Mouse (Mus musculus) hindbrain, embryonic 10.5 days (tissue): ENCODE data around the gene Olfr1394. TPM values are rescaled to one million over a fixed set of nuclear protein-coding genes. Genes with fewer than 3 reads are reported as not detected.

ENCODE experiments used
- DNase-seq: peaks from one replicate; pipeline ENCODE4 v3.0.0-alpha.2; 2017; ENCODE audit warnings: low spot score
- H3K27ac ChIP-seq: fragments of 300-500 bp; sonication (generic); 2 replicates; pipeline ENCODE4 v1.5.1; 2016; ENCODE audit warnings: mild to moderate bottlenecking, moderate library complexity
- H3K27me3 ChIP-seq: fragments of 300-500 bp; sonication (generic); 2 replicates; pipeline ENCODE4 v1.6.1; 2016; ENCODE audit warnings: mild to moderate bottlenecking; ENCODE audit not compliant: poor library complexity, insufficient read depth, severe bottlenecking
- H3K36me3 ChIP-seq: fragments of 300-500 bp; sonication (generic); 2 replicates; pipeline ENCODE4 v1.6.1; 2016; ENCODE audit warnings: mild to moderate bottlenecking, moderate library complexity
- H3K4me1 ChIP-seq: fragments of 300-500 bp; sonication (generic); replicated peaks from 2 replicates; pipeline ENCODE4 v1.6.1; 2016; ENCODE audit warnings: mild to moderate bottlenecking
- H3K4me3 ChIP-seq: fragments of 300-500 bp; sonication (generic); 2 replicates; pipeline ENCODE4 v1.5.1; 2016; ENCODE audit warnings: mild to moderate bottlenecking, moderate library complexity
- H3K9me3 ChIP-seq: fragments of 300-500 bp; sonication (generic); 2 replicates; pipeline ENCODE4 v1.6.1; 2016; ENCODE audit warnings: mild to moderate bottlenecking, moderate library complexity
- WGBS: fragments of 180-500 bp; shearing (Covaris S2); methylation state at CpG from one replicate; pipeline ENCODE4 v1.1.7; 2016; 5-methylcytosine and 5-hydroxymethylcytosine counted together
- polyA plus RNA-seq: library from polyadenylated mRNA; unstranded; fragments of >200 nt; fragmentation: Nextera tagmentation; extraction: Ambion mirVana; gene quantifications from 2 replicates; pipeline ENCODE4 v1.2.1, GENCODE M21; 2016

Gene Olfr1394
- not detected in 2 replicates for polyA plus RNA-seq

DNA sequence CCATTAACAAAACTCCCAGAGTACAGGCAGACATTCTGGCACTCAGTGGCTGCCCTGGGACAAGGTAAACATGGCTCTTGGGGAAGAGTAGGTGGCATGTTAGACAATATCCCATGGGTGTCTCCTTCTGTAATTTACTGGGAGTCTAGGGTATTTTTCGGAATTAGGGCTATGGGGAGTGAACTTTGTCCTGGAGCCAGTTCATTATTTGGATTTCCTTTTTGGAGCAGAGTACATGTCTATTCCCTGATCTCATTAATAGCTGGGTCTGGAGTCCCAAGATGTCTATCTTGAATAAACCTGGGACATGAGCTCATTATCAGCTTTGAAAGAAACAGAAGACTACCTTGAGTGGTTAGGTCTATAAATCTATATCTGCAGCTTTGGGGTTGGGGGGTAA, at the start of gene Olfr1394:
Gene Olfr1394, plus strand, starts transcription at position 301 of the 400 bp plus-strand sequence.
- Histone ChIP-seq H3K27me3 (no peaks in the 10 kb centered on the region), H3K4me3 (no peak within 1 kb of the TSS), H3K27ac (no peak within 1 kb of the TSS), H3K36me3 (no peaks in the 10 kb centered on the region), H3K9me3 (no peaks in the 10 kb centered on the region), H3K4me1 (no peaks in the 10 kb centered on the region)
- 88% methylated on average over 1 of the region's 1 CpGs for WGBS
- no peak for DNase-seq

DNA sequence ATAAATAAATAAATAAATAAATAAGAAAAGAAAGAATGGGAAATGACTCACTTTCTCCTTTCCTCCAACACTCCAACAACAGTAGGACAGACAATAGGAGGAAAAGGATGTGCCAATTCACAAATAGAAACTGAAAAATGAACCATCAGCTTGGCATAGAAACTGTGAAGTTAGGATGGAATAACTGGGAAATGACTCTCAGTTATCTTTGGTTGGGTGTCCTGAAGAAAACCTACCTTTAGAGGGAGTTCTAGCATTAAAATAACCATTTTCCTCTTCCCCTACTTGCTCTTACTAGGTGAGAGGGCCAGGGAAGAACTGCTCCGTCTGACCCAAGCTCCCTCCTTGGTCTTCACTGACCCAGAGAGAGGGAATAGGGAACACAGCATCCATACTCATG, 48.4 kb upstream of the Olfr1394 start:
- Histone ChIP-seq H3K4me3 (no peak overlapping the region), H3K4me1 (peaks cover 7% of the 10 kb centered on the region; the same call in 1 of the 2 replicates), H3K27ac (no peak overlapping the region), H3K27me3 (no peaks in the 10 kb centered on the region; the same call in 1 of the 2 replicates), H3K36me3 (no peaks in the 10 kb centered on the region), H3K9me3 (no peaks in the 10 kb centered on the region)
- no peak for DNase-seq
- 71% methylated on average over 1 of the region's 1 CpGs for WGBS

DNA sequence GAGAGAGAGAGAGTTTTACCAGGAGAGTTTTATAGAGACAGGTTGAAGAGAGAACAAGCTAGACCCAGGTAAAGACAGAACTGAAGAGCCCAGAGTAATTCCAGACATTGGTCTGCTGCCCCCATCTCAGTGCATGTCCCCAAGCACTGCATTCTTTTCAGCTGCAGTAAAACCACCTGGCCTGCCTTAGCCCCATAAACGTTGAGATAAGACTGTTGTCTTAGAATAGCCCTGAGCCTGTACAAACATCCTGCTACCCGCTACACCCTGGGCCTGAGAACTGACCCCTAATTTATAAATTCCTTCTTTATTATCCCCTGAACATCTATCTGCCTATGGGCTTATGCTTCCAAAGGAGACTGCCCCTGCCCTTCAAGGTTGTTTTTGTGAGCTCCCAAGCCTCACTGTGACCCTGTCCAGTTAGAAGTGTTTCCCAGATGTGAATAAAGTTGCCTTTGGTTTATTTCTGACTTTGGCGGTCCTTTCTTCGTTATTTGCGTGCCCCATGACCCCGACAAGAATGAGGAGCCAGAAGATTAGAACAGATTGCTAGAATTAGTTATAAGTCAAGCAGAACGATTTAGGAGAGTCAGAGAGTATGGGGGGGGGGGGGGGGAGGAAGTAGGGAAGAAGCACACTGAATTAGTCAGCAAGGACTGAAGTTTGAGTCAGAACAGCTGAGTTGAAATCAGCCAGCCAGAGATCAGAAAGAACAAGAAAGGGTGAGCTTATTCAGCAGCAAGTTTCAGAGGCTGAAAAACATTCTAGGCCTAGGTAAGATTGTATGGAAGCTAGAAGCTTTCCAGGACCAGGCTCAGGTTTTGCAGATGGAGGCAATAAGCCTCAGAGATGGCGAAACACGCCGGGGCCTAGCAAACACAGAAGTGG, 46.3 kb upstream of the Olfr1394 start:
- H3K27me3 ChIP-seq: no peaks in the 10 kb centered on the region
- 76% methylated on average over 10 of the region's 10 CpGs for WGBS
- H3K4me3 ChIP-seq: no peak overlapping the region
- H3K36me3 ChIP-seq: no peaks in the 10 kb centered on the region
- H3K27ac ChIP-seq: no peak overlapping the region
- H3K9me3 ChIP-seq: no peaks in the 10 kb centered on the region
- peaks cover 2% of the 10 kb centered on the region; the same call in 1 of the 2 replicates for H3K4me1 ChIP-seq
- DNase-seq: no peak

DNA sequence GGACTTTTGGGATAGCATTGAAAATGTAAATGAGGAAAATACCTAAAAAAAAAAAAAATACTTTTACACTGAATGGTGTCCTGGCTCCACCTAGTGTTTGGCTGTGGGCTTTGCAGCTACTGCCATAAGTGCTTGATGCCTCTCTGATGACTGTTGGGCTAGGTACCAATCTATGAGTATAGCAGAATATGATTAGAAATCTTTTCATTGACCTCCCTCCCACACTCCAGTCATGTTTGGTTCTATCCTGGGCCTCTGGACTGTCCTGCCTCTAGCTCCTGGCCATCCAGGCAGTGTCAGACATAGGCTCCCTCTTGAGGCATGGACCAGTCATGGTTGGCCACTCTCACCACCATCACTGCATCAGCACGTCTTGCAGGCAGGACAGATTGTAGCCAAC, 45.3 kb upstream of the Olfr1394 start:
- 30% methylated on average over 1 of the region's 1 CpGs for WGBS
- Histone ChIP-seq H3K27me3 (no peaks in the 10 kb centered on the region), H3K4me1 (no peaks in the 10 kb centered on the region), H3K36me3 (no peaks in the 10 kb centered on the region), H3K27ac (no peak overlapping the region), H3K9me3 (no peaks in the 10 kb centered on the region), H3K4me3 (no peak overlapping the region)
- peak; percentile 12 for DNase-seq

DNA sequence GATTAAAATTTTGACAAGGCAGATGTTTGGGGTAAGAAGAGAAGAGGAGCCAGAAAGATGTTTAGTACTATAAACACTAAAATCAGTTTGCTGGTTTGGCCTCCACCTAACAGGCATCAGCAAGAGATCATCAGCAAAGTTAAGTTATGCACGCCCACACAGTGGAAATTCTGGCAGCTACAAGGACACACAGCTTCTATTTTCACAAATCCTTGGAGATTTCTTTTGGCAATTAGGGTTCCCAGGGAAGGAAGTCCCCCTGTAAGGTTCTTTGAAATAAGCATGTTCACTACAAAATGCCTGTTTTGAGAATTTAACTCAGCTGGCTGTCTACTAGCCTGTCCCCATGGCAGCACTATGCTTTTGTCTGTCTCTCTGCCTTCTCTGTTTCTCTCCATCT, 43.2 kb upstream of the Olfr1394 start:
- Histone ChIP-seq H3K4me3 (no peak overlapping the region), H3K27ac (no peak overlapping the region), H3K27me3 (no peaks in the 10 kb centered on the region), H3K9me3 (no peaks in the 10 kb centered on the region), H3K36me3 (no peaks in the 10 kb centered on the region), H3K4me1 (no peaks in the 10 kb centered on the region)
- no peak for DNase-seq
- WGBS: 69% methylated on average over 1 of the region's 1 CpGs

DNA sequence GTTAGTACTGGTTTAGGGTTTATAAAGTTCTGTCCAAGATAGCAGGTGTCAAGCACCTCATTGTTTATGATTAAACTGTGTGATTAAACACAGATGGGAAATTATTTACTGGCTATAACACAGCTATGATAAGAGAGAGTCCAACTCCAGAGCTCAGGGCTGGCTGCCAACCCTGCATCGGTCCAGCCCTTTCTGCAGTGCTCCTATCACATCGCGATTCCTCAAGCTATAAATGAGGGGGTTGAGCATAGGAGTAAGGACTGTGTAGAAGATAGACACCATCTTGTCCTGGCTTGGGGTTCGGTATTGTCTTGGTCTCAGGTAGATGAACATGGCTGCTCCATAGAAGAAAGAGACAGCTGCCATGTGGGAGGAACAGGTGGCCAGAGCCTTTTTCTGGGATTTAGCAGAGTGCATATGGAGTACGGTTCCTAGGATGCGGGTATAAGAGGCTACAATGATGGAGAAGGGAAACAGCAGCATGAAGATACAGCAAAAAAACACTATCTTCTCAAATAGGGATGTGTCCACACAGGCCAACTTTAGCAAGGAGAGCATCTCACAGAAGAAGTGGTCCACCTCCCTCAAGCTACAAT, 41.5 kb upstream of the Olfr1394 start:
- 90% methylated on average over 6 of the region's 6 CpGs for WGBS
- Histone ChIP-seq H3K4me1 (no peaks in the 10 kb centered on the region), H3K9me3 (no peaks in the 10 kb centered on the region), H3K27ac (no peak overlapping the region), H3K27me3 (no peaks in the 10 kb centered on the region), H3K36me3 (no peaks in the 10 kb centered on the region), H3K4me3 (no peak overlapping the region)
- DNase-seq: no peak

DNA sequence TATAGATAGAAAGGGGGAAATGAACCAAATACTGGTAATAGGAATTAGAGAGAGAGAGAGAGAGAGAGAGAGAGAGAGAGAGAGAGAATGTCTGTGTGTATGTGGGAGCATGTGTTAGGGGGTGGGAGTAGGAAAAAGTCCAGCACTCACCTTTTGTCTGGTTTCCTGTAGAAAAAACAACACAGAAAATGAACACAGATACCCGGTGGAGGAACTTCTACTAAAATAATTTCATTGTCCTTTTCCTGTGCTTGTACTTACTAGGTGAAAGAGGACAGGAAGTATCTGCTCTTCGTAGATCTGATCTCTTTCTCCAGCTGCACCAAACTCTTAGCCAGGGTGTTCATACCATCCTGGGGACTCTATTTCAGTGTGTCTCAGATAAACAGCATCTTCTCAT, 40.0 kb upstream of the Olfr1394 start:
- H3K36me3 ChIP-seq: no peaks in the 10 kb centered on the region
- no peaks in the 10 kb centered on the region for H3K9me3 ChIP-seq
- no peak overlapping the region for H3K27ac ChIP-seq
- no peak overlapping the region for H3K4me3 ChIP-seq
- no peak for DNase-seq
- WGBS: 72% methylated on average over 2 of the region's 2 CpGs
- H3K4me1 ChIP-seq: no peaks in the 10 kb centered on the region
- no peaks in the 10 kb centered on the region for H3K27me3 ChIP-seq

DNA sequence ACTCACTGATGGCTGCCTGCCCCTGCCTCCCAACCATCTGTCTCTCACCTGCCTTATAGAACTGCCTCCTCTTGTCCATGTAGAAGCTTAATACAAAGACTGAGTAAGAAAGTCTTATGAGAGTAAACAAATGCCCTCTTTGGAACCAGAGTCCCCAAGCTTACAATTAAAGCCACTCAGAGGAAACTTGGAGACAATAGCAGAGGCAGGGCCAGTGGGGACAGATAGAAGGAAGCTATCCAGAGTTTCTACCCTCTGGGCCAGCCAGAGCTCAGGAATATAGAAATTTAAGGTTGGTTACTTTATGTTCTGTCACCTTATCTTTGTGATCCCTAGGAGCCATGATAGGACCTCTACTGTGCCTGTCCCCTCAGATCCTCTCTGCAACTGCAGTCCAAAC, 39.4 kb upstream of the Olfr1394 start, which contains the start of gene Olfr1396:
Gene Olfr1396, minus strand, starts transcription at position 101 of the 400 bp plus-strand sequence.
- no peaks in the 10 kb centered on the region for H3K36me3 ChIP-seq
- no peaks in the 10 kb centered on the region for H3K4me1 ChIP-seq
- DNase-seq: no peak
- no peak within 1 kb of the TSS for H3K4me3 ChIP-seq
- no peak within 1 kb of the TSS for H3K27ac ChIP-seq
- H3K27me3 ChIP-seq: no peaks in the 10 kb centered on the region
- H3K9me3 ChIP-seq: no peaks in the 10 kb centered on the region

DNA sequence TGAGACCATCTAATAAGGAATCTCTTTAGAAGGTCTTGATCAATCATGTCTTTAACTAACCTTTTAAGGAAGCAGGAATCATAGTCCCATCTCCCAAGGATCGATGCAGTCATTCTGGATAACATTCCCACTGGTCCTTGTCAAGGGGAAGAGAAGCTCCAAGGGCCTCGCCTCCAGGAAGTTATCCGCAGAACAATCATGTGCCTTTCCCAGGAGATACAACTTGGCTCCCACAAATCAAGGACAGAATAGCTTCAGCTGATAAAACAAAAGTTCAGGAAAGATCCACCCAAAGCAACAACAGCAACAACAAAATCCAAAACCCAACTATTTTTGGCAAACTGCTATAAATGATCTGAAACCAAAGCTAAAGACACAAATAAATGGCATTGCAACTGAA, 34.5 kb upstream of the Olfr1394 start:
- WGBS: 86% methylated on average over 3 of the region's 3 CpGs
- DNase-seq: no peak

DNA sequence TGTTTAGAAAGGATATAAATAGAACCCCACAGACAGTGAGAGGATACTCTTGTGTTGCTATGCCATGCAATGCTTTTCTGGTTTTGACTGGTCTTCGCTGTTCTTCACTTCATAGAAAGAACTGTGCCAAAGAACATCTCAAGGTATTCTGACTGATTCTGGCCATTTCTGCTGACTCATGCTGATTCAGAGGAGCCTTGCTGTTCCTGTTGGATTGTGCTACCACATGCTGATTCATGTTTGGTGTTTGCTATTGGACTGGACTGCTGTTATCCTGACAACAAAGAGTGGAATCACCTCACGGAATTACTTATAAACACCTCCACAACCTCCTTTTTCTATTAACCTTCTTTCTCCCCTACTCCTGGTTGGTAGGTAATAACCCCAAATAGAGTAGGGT, 30.0 kb upstream of the Olfr1394 start:
- 83% methylated on average over 2 of the region's 2 CpGs for WGBS
- Histone ChIP-seq H3K9me3 (no peaks in the 10 kb centered on the region), H3K4me3 (no peak overlapping the region), H3K27ac (no peak overlapping the region), H3K36me3 (no peaks in the 10 kb centered on the region), H3K27me3 (no peaks in the 10 kb centered on the region), H3K4me1 (no peaks in the 10 kb centered on the region)
- no peak for DNase-seq

More for the DNA sequence above, 34.5 kb upstream of the Olfr1394 start:
- H3K27me3 ChIP-seq: no peaks in the 10 kb centered on the region
- no peaks in the 10 kb centered on the region for H3K36me3 ChIP-seq
- no peaks in the 10 kb centered on the region for H3K9me3 ChIP-seq
- H3K27ac ChIP-seq: no peak overlapping the region
- H3K4me3 ChIP-seq: no peak overlapping the region
- H3K4me1 ChIP-seq: no peaks in the 10 kb centered on the region

DNA sequence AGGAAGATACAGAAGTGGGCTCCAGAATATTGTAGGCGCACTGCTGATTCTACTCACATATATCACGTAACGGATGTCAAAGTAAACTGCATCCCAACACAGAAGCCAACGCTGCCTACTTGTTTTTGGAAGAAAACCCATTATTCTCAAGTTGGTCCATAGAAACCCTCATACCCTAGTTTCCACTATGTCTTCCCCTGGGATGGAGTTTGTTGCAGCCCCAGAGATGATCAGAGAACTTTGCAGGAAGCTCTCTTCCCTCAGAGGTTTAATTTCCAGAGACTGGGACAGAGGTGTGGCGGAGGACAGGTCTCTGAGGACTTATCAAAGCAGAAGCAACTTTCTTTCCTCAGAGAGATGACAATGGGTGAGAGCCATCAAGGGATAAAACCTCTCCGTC, 12.2 kb upstream of the Olfr1394 start, which contains the start of gene Olfr1395:
Gene Olfr1395, plus strand, starts transcription at position 301 of the 400 bp plus-strand sequence.
- Histone ChIP-seq H3K27me3 (no peaks in the 10 kb centered on the region), H3K27ac (no peak within 1 kb of the TSS), H3K4me3 (no peak within 1 kb of the TSS), H3K4me1 (no peaks in the 10 kb centered on the region), H3K9me3 (no peaks in the 10 kb centered on the region), H3K36me3 (no peaks in the 10 kb centered on the region)
- no peak for DNase-seq
- 95% methylated on average over 6 of the region's 6 CpGs for WGBS

DNA sequence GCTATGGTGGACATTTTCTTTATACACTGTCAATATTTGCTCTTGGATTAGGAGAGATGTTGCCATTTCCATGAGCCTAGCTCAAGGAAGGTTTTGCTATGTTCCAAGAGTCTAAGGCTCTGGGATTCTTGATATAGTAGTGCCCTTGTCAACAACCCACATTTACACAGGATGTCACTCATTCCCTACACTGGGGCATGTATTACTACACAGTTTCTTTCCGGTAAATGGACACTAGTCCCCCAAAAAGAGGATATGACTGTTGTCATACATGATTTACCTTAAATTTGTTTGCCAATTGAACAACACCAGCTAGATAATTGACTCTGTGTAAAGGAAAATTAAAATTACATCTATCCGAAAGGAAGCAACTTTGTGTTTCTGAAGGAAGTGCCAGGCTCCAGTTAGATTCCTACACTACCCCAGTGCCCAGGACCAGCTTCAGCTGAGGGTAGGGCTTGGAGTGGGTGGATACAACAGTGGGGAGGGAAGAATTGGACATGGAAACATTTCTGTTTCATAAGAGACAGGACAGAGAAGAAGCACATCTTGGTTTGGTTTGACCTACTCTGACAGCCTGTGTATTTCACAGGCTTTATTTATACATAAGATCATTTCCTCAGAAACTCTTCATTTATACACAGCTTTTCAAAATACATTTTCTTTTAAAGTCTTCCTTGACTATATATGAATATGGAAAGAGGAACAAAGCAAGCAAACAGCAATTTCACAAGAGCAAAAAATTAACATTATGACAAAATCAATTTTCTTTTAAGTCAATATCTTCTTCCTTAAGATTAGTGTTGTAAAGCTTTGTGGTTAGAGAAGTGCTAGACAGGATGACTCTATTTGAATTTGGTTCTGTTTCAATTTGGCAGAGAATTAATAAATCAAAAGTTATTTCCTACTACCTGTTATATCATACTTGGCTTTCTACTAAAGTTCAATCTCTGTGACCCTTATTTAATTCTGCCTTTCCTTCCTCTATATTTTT, 2.9 kb downstream of the Olfr1394 start:
- no peaks in the 10 kb centered on the region for H3K4me1 ChIP-seq
- no peaks in the 10 kb centered on the region for H3K9me3 ChIP-seq
- no peak overlapping the region for H3K27ac ChIP-seq
- whole genome bisulfite sequencing: 94% methylated on average over 2 of the region's 2 CpGs
- H3K27me3 ChIP-seq: no peaks in the 10 kb centered on the region
- no peak overlapping the region for H3K4me3 ChIP-seq
- H3K36me3 ChIP-seq: no peaks in the 10 kb centered on the region
- no peak for DNase-seq
